In genomic region chr19:12498321-12498720, GRCm38 (mm10) we compare ENCODE assay signal across 13 mouse cellular contexts. TPM values are rescaled to one million over a fixed set of nuclear protein-coding genes. Genes with fewer than 3 reads are reported as not detected.
DNase-seq lines count a peak whose midpoint lies in the region; ATAC-seq and TF ChIP-seq lines count a peak whose summit lies in the region.
"Had no signal": no experiment of that assay in that cellular context is flagged by ENCODE, and none has a peak within 500 bp of the region (broad histone marks: within the 10 kb centered on the region; RNA-seq: fewer than 3 reads in every experiment).

No protein-coding gene starts in this region.

- peaks cover 31% of the 10 kb centered on the region; the same call in 1 of the 2 replicates for H3K4me1 ChIP-seq in intestine, embryonic 14.5 days (replicated peaks; ENCODE audit: control insufficient read depth, insufficient read depth, low read length)
- peaks cover 14% of the 10 kb centered on the region for H3K4me1 ChIP-seq in intestine, embryonic 16.5 days (ENCODE audit: control insufficient read depth, insufficient read depth, low read length)
- peaks cover 46% of the 10 kb centered on the region for H3K4me1 ChIP-seq in embryonic facial prominence, embryonic 10.5 days
- peaks cover 48% of the 10 kb centered on the region for H3K4me1 ChIP-seq in hindbrain, embryonic 14.5 days (replicated peaks; ENCODE audit: control insufficient read depth, insufficient read depth, low read length)
- H3K4me1 ChIP-seq in midbrain, postnatal 0 days (ENCODE audit: insufficient read depth, low read length): peaks cover 16% of the 10 kb centered on the region
- no peaks in the 10 kb centered on the region for H3K4me1 ChIP-seq in cerebellum, adult 2 months (ENCODE audit: control insufficient read depth, insufficient read depth, low read length)

- H3K27ac ChIP-seq in intestine, embryonic 14.5 days (ENCODE audit: low read depth): no peak overlapping the region
- no peak overlapping the region for H3K27ac ChIP-seq in intestine, embryonic 16.5 days (ENCODE audit: low read length)
- H3K27ac ChIP-seq in embryonic facial prominence, embryonic 10.5 days (replicated peaks): no peak overlapping the region
- peak overlapping the region; percentile 97 for H3K27ac ChIP-seq in hindbrain, embryonic 14.5 days
- H3K27ac ChIP-seq in midbrain, postnatal 0 days (ENCODE audit: low read depth, low read length): peak overlapping the region; percentile 8; the same call in 1 of the 2 replicates
- H3K27ac ChIP-seq in cerebellum, adult 2 months (ENCODE audit: insufficient read depth, low read length): no peak overlapping the region
- H3K27ac ChIP-seq: liver, embryonic 15.5 days had no signal

- no peak for ATAC-seq in intestine, embryonic 14.5 days (replicated peaks; ENCODE audit: low FRiP score, low TSS enrichment, low read depth)
- no peak for ATAC-seq in intestine, embryonic 16.5 days
- no peak for ATAC-seq in hindbrain, embryonic 14.5 days (ENCODE audit: low FRiP score)
- ATAC-seq in midbrain, postnatal 0 days (ENCODE audit: low FRiP score): no peak

- H3K4me2 ChIP-seq in intestine, embryonic 14.5 days (ENCODE audit: low read length): peak overlapping the region; percentile 67
- H3K4me2 ChIP-seq in intestine, embryonic 16.5 days (ENCODE audit: low read depth, low read length): no peak overlapping the region
- peak overlapping the region; percentile 82 for H3K4me2 ChIP-seq in hindbrain, embryonic 14.5 days (replicated peaks)
- H3K4me2 ChIP-seq in midbrain, postnatal 0 days (ENCODE audit: low read depth, low read length, poor library complexity, severe bottlenecking): peak overlapping the region; percentile 87
- H3K4me2 ChIP-seq: liver, embryonic 15.5 days had no signal

- peak overlapping the region; percentile 82; the same call in 1 of the 2 replicates for H3K4me3 ChIP-seq in intestine, embryonic 14.5 days (ENCODE audit: low read depth, low read length)
- no peak overlapping the region for H3K4me3 ChIP-seq in intestine, embryonic 16.5 days (ENCODE audit: low read length)
- H3K4me3 ChIP-seq in embryonic facial prominence, embryonic 10.5 days: peak overlapping the region; percentile 79
- H3K4me3 ChIP-seq in hindbrain, embryonic 14.5 days (replicated peaks; ENCODE audit: low read length): peak overlapping the region; percentile 96
- no peak overlapping the region for H3K4me3 ChIP-seq in midbrain, postnatal 0 days (ENCODE audit: low read depth, low read length)
- no peak overlapping the region for H3K4me3 ChIP-seq in cerebellum, adult 2 months (replicated peaks; ENCODE audit: insufficient read depth, low read depth, low read length)
- H3K4me3 ChIP-seq: liver, embryonic 15.5 days had no signal

- H3K9me3 ChIP-seq in intestine, embryonic 14.5 days (ENCODE audit: control insufficient read depth, low read length): no peaks in the 10 kb centered on the region
- H3K9me3 ChIP-seq in intestine, embryonic 16.5 days (ENCODE audit: control insufficient read depth, low read length): no peaks in the 10 kb centered on the region
- no peaks in the 10 kb centered on the region for H3K9me3 ChIP-seq in embryonic facial prominence, embryonic 10.5 days
- no peaks in the 10 kb centered on the region for H3K9me3 ChIP-seq in hindbrain, embryonic 14.5 days (ENCODE audit: control insufficient read depth, low read length)
- H3K9me3 ChIP-seq in midbrain, postnatal 0 days (ENCODE audit: low read length): no peaks in the 10 kb centered on the region
- H3K9me3 ChIP-seq: liver, embryonic 15.5 days had no signal

- TF ChIP-seq POLR2A in cerebellum, adult 2 months (IDR thresholded peaks at IDR 0.05; ENCODE audit: borderline replicate concordance, insufficient read depth, low read length): no peak

- DNase-seq in intestine, embryonic 14.5 days (ENCODE audit: low spot score): no peak
- no peak for DNase-seq in embryonic facial prominence, embryonic 10.5 days (ENCODE audit: low spot score)
- no peak for DNase-seq in hindbrain, embryonic 14.5 days (ENCODE audit: low spot score)
- no peak for DNase-seq in midbrain, postnatal 0 days (ENCODE audit: low spot score)
- no peak for DNase-seq in right cerebral cortex, adult 2 months (ENCODE audit: low spot score in 2 of 2)
- DNase-seq in cerebellum, adult 2 months: no peak
- DNase-seq in kidney, adult 11 months: no peak
- DNase-seq: cerebellum, adult 8-10 months; kidney, adult 9 months; thymus, postnatal 4 days had no signal

- 85% methylated on average over 4 of the region's 4 CpGs for WGBS in intestine, embryonic 14.5 days
- WGBS in intestine, embryonic 16.5 days: 62% methylated on average over 4 of the region's 4 CpGs
- WGBS in embryonic facial prominence, embryonic 10.5 days: 91% methylated on average over 4 of the region's 4 CpGs
- WGBS in hindbrain, embryonic 14.5 days: 31% methylated on average over 4 of the region's 4 CpGs
- 42% methylated on average over 4 of the region's 4 CpGs for WGBS in midbrain, postnatal 0 days
- WGBS in cerebellum, adult 2 months: 59% methylated on average over 4 of the region's 4 CpGs

- H3K36me3 ChIP-seq in intestine, embryonic 14.5 days (ENCODE audit: control insufficient read depth, insufficient read depth, low read length): peaks cover 12% of the 10 kb centered on the region; the same call in 1 of the 2 replicates
- H3K36me3 ChIP-seq in intestine, embryonic 16.5 days (ENCODE audit: control insufficient read depth, insufficient read depth, low read length): no peaks in the 10 kb centered on the region
- H3K36me3 ChIP-seq in embryonic facial prominence, embryonic 10.5 days (replicated peaks): peaks cover 18% of the 10 kb centered on the region; the same call in 1 of the 2 replicates
- H3K36me3 ChIP-seq in hindbrain, embryonic 14.5 days (replicated peaks; ENCODE audit: control insufficient read depth, insufficient read depth): peaks cover 7% of the 10 kb centered on the region
- H3K36me3 ChIP-seq in midbrain, postnatal 0 days (ENCODE audit: insufficient read depth, low read length): peaks cover 5% of the 10 kb centered on the region; the same call in 1 of the 2 replicates
- H3K36me3 ChIP-seq: liver, embryonic 15.5 days had no signal

- no peaks in the 10 kb centered on the region for H3K27me3 ChIP-seq in intestine, embryonic 14.5 days (replicated peaks; ENCODE audit: control insufficient read depth, insufficient read depth, low read length)
- H3K27me3 ChIP-seq in intestine, embryonic 16.5 days (replicated peaks; ENCODE audit: control insufficient read depth, insufficient read depth, low read length): no peaks in the 10 kb centered on the region
- peaks cover 13% of the 10 kb centered on the region for H3K27me3 ChIP-seq in embryonic facial prominence, embryonic 10.5 days (replicated peaks; ENCODE audit: low read depth, poor library complexity, severe bottlenecking)
- H3K27me3 ChIP-seq in hindbrain, embryonic 14.5 days (ENCODE audit: control insufficient read depth, insufficient read depth, low read length): no peaks in the 10 kb centered on the region
- H3K27me3 ChIP-seq in midbrain, postnatal 0 days (ENCODE audit: insufficient read depth, low read length): no peaks in the 10 kb centered on the region
- H3K27me3 ChIP-seq in cerebellum, adult 2 months (ENCODE audit: control insufficient read depth, insufficient read depth, low read length): no peaks in the 10 kb centered on the region

- H3K9ac ChIP-seq in intestine, embryonic 14.5 days (ENCODE audit: low read length): no peak overlapping the region
- no peak overlapping the region for H3K9ac ChIP-seq in intestine, embryonic 16.5 days (ENCODE audit: low read depth, low read length)
- H3K9ac ChIP-seq in hindbrain, embryonic 14.5 days: peak overlapping the region; percentile 16; the same call in 1 of the 2 replicates
- no peak overlapping the region for H3K9ac ChIP-seq in midbrain, postnatal 0 days (replicated peaks; ENCODE audit: low read length, poor library complexity, severe bottlenecking)
- H3K9ac ChIP-seq: liver, embryonic 15.5 days had no signal

- TF ChIP-seq CTCF in midbrain, postnatal 0 days (IDR thresholded peaks at IDR 0.05): no peak
- TF ChIP-seq CTCF in cerebellum, adult 2 months (IDR thresholded peaks at IDR 0.05; ENCODE audit: borderline replicate concordance, insufficient read depth, low read depth, low read length): no peak

RNA-seq across cellular contexts. Expression of gene Dtx4, which starts 2.9 kb away (rescaled TPM):
- 27.4 and 28.8 TPM in 2 replicates for polyA plus RNA-seq in intestine, embryonic 14.5 days (2014; fragmentation: Nextera tagmentation; extraction: Ambion mirVana)
- 9.9 and 11.1 TPM in 2 replicates for polyA plus RNA-seq in intestine, embryonic 16.5 days (2015; fragmentation: Nextera tagmentation; extraction: Ambion mirVana)
- polyA plus RNA-seq in embryonic facial prominence, embryonic 10.5 days (2016; fragmentation: Nextera tagmentation; extraction: Ambion mirVana): 12.1 and 19.8 TPM in 2 replicates
- 44.1 and 50.6 TPM in 2 replicates for polyA plus RNA-seq in hindbrain, embryonic 14.5 days (2014; fragmentation: Nextera tagmentation; extraction: Ambion mirVana)
- total RNA-seq in midbrain, postnatal 0 days (2014; rRNA removed): 57.5 and 63.1 TPM in 2 replicates
- 24.3 and 26.3 TPM in 2 replicates for polyA plus RNA-seq in midbrain, postnatal 0 days (2015; fragmentation: Nextera tagmentation; extraction: Ambion mirVana)
- 11.4 and 11.5 TPM in 2 replicates for polyA plus RNA-seq in cerebellum, adult 2 months (2012; rRNA removed)

RNA-seq across cellular contexts. Expression of gene Mpeg1, which starts 37.7 kb away (rescaled TPM):
- polyA plus RNA-seq in intestine, embryonic 14.5 days (2014; fragmentation: Nextera tagmentation; extraction: Ambion mirVana): 0.97 and 1.1 TPM in 2 replicates
- 0.97 and 1.0 TPM in 2 replicates for polyA plus RNA-seq in intestine, embryonic 16.5 days (2015; fragmentation: Nextera tagmentation; extraction: Ambion mirVana)
- 0.08 and 0.17 TPM in 2 replicates for polyA plus RNA-seq in embryonic facial prominence, embryonic 10.5 days (2016; fragmentation: Nextera tagmentation; extraction: Ambion mirVana)
- 0.91 and 1.3 TPM in 2 replicates for polyA plus RNA-seq in hindbrain, embryonic 14.5 days (2014; fragmentation: Nextera tagmentation; extraction: Ambion mirVana)
- 2.7 and 4.2 TPM in 2 replicates for total RNA-seq in midbrain, postnatal 0 days (2014; rRNA removed)
- 0.83 and 0.88 TPM in 2 replicates for polyA plus RNA-seq in midbrain, postnatal 0 days (2015; fragmentation: Nextera tagmentation; extraction: Ambion mirVana)
- 3.3 and 3.6 TPM in 2 replicates for polyA plus RNA-seq in cerebellum, adult 2 months (2012; rRNA removed)
- total RNA-seq: MEL had no signal

RNA-seq across cellular contexts. Expression of gene Fam111a, which starts 47.2 kb away (rescaled TPM):
- 19.9 and 23.0 TPM in 2 replicates for polyA plus RNA-seq in intestine, embryonic 14.5 days (2014; fragmentation: Nextera tagmentation; extraction: Ambion mirVana)
- 16.2 and 16.3 TPM in 2 replicates for polyA plus RNA-seq in intestine, embryonic 16.5 days (2015; fragmentation: Nextera tagmentation; extraction: Ambion mirVana)
- 19.3 and 21.4 TPM in 2 replicates for polyA plus RNA-seq in embryonic facial prominence, embryonic 10.5 days (2016; fragmentation: Nextera tagmentation; extraction: Ambion mirVana)
- polyA plus RNA-seq in hindbrain, embryonic 14.5 days (2014; fragmentation: Nextera tagmentation; extraction: Ambion mirVana): 7.1 and 7.5 TPM in 2 replicates
- 2.3 and 4.2 TPM in 2 replicates for total RNA-seq in midbrain, postnatal 0 days (2014; rRNA removed)
- polyA plus RNA-seq in midbrain, postnatal 0 days (2015; fragmentation: Nextera tagmentation; extraction: Ambion mirVana): 2.4 and 2.7 TPM in 2 replicates
- 0.46 and 0.65 TPM in 2 replicates for polyA plus RNA-seq in cerebellum, adult 2 months (2012; rRNA removed)

Comparison
In these comparisons a context has a peak if more than half of its experiments do, and no peak if none do; other contexts are left out.
1. H3K4me3 ChIP-seq: peak in intestine, embryonic 14.5 days (single experiment), embryonic facial prominence, embryonic 10.5 days (single experiment) and hindbrain, embryonic 14.5 days (single experiment); none in intestine, embryonic 16.5 days (single experiment), midbrain, postnatal 0 days (single experiment) and cerebellum, adult 2 months (single experiment).
2. H3K27ac ChIP-seq: peak in hindbrain, embryonic 14.5 days (single experiment) and midbrain, postnatal 0 days (single experiment); none in intestine, embryonic 14.5 days (single experiment), intestine, embryonic 16.5 days (single experiment), embryonic facial prominence, embryonic 10.5 days (single experiment) and cerebellum, adult 2 months (single experiment).